Mouse (Mus musculus) brain, adult 2 months (tissue): ENCODE data around the gene Stim2.

Experiments used
- DNase-seq: peaks from one replicate; pipeline ENCODE4 v3.0.0; 2011; ENCODE audit warnings: low read depth, low spot score

Gene Stim2

GRCm38 (mm10) chr5:53998146-53998742, at the start of gene Stim2:
Gene Stim2 (plus strand): TSS chr5:53998499.
- DNase-seq: peak; percentile 97

DNA sequence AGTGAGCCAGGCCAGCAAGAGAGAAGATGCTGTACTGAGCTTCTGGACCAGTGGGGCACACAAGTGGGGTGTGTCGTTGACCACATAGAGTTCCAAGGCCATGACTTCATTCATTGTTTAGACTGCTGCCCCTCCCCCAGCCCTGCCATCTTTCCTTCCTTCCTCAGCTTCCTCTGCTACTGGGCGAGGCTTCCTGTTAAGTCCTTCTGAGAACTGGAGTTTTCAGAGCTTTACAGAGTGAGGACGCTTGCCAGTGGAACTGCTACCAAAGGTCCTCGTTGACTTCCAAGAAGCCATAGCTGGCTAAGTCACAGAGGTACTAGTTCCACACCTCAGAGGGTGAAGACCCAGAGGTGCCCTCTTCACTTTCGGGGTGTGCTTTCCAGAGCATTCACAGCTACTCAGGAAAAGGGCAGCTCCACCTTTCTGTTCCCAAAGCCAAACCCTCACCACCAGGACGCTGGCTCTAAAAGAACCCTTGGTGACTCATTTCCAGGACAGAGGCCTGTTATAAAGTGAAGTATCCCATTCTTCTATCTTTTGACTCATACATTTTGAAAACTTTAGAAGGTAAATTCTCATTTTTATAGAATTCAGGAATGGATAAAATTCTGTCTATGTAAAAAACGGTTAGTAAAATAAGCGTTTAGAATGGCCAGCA, 49.6 kb upstream of the Stim2 start:
- no peak for DNase-seq

DNA sequence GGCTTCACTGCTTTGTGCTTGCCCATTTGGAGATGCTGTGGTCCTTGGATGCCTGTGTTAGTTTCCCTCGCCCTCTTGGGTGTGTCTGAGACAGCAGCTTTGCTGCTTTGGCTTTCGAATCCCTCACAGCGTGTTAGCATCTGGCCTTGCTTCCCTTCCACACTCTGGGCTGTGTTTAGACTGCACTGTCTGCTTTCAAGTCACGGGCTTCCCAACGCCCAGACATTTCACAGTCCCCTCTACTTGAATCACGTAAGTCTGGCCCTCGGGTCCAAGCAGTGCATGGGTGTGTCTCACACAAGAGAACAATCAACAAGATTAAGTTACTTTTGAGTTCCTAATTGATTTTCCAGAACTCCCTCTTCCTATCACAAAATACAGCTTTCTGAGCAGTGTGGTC, 48.1 kb upstream of the Stim2 start:
- no peak for DNase-seq

GRCm38 (mm10) chr5:53953216-53953615, 45.1 kb upstream of the Stim2 start:
- DNase-seq: no peak

GRCm38 (mm10) chr5:53953797-53954196, 44.5 kb upstream of the Stim2 start:
- DNase-seq: no peak

- DNase-seq: no peak
These were observed 42.3 kb upstream of the Stim2 start for GRCm38 (mm10) chr5:53955966-53956365.

DNA sequence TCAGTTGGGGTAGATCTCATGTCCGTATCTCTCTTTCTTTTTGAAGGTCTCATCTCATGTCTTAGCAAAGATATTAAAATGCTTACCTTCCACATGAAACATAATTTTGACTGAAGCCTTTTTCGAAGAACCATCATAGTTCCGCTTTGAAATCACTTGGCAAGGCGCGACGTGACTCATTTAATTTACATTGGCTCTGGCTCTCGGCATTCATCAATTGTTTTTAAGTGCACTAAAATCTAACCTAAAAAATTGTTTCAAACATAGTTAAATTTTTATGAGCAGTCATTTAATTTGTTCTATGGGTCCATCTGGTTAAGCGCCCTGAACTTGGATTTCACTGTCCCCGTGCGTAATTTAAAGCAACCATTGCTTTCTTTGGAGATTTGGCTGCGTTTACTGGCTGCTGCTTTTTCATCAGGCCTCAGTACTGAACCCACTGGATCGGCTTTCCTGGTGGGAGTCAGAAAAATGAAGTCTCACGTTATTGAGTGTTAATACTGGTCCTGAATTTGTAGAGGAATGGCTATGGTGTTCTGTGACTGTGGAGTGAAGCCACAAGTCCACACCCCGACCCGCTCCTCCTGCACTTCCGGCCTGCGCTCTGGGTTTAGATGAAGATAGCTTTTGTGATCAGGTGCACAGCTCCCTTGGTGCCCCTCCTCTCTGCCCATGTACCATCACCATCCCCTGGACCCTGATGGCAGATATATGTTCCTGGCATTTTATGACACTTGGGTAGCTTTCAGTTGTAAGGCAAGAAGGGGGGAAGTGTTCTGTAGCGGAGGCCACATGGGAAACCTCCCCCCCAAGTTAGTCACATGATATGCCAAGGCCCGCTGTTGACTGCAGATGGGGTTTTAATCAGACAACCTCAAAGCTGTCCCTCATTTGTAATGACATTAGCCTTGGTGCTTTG, 41.6 kb upstream of the Stim2 start:
- DNase-seq: no peak

- no peak for DNase-seq
These were observed 41.0 kb upstream of the Stim2 start for GRCm38 (mm10) chr5:53957348-53957747.

GRCm38 (mm10) chr5:53961229-53961628, 37.1 kb upstream of the Stim2 start:
- DNase-seq: no peak

- DNase-seq: no peak
These were observed 36.3 kb upstream of the Stim2 start for GRCm38 (mm10) chr5:53961830-53962515.

DNA sequence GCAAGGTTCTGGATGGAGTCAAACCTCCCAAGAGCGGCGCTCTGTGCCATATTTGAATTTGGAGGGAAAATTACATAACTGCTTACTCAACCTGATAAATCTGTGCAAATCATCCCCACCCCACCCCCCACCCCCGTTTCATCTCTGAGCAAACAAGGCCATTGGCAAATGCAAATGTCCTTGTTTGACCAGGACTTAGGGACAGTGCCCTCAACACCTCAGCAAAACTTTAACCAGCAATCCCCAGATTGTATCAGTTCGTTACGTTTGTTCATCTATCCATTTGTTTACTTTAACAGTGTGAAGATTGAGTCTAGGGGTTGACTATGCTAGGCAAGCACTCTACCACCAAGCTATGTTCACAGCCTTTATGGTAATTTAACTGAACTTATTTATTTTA, 32.6 kb upstream of the Stim2 start:
- DNase-seq: no peak

DNA sequence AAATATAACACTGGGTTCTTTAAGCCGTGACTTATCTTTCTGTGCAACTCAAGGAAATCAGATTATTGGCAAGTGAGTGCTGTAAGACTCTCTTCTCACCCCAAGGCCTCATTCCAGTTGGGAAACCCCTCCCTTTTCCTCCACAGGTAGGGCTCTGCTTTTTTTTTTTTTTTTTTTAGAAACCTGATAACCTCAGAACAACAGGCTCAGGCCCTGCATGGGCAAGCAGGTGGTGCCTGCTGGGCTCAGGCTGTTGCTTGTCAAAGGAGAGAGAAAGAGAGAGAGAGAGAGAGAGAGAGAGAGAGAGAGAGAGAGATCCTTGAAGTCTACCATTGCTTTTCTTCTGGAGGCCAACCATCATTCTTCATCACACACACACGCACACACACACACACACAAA, 30.7 kb upstream of the Stim2 start:
- no peak for DNase-seq

- peak; percentile 31 for DNase-seq
These were observed 28.1 kb upstream of the Stim2 start for GRCm38 (mm10) chr5:53970178-53970577.

DNA sequence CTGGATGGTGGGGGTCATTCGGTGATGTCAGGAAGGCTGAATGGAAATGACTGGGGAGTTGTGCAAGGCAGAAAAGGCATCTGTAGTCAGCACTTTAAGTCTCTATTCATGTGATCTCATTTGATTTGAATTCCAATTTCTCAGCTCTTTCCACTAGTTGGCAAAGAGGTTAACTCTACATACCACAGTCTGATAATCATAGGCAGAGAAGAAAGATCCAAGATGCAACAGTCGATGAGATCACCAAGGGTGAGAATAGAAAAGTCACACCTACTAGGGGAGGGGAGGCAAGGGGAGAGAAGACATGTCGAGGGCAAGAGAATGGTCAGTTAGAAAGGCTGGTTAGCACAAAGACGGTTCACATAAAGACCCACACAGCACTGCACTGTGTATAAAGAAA, 27.1 kb upstream of the Stim2 start:
- no peak for DNase-seq

DNA sequence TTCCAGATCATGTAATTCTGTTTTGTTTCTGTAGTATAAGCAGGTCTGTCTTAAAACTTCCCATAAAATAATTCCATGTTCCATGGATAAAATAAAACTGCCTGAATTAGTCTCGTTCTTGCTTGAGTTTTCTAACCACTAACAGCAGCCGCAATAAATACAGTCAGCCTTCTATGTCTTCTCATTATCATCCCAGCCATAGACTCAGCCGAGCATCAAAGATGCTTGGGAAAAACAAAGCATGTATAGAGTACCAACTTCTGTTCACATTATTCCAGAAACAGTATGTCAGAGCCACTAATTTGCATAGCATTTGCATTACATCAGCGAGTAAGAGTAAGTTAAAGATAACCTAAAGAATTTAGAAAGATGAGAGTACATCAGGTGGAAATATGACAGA, 25.4 kb upstream of the Stim2 start:
- no peak for DNase-seq

- DNase-seq: no peak
These were observed 21.8 kb upstream of the Stim2 start for GRCm38 (mm10) chr5:53976497-53976896.

DNA sequence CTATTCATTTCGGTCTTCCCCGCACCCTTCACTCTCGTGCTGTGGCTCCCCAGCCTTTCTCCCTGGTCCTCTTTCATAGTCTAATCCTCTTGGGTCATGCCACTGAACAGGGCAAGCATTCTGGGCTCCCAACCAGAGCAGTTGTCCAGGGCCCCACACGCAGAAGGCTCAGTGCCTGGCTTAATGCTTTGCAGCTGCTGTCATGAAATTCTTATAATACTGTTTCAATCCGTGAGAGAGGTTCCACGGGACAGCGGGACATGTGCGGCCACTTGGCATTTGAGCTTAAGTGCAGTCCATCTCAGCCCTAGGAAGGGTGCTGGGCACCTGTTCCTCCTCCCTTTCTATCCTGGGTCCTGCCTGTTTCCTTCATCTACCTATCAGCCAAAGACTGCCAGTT, 21.2 kb upstream of the Stim2 start:
- no peak for DNase-seq

DNA sequence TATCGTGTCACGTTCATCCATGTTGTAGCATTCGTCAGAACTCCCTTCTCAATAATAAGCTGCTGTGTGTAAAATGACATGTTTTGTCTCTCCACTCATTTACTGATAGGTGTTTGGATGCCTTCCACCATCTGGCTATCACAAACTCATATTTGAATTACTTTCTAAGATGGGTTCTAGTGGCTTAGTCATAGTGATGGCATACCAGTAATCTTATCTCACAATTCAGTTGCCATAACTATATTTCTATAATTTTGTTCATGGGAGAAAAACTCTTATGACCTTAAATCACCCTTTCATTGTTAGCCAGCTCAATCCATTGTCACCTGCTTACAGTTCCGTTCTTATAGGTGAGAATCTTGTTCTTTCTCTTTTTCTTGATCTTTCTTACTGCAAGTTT, 14.9 kb upstream of the Stim2 start:
- DNase-seq: no peak

DNA sequence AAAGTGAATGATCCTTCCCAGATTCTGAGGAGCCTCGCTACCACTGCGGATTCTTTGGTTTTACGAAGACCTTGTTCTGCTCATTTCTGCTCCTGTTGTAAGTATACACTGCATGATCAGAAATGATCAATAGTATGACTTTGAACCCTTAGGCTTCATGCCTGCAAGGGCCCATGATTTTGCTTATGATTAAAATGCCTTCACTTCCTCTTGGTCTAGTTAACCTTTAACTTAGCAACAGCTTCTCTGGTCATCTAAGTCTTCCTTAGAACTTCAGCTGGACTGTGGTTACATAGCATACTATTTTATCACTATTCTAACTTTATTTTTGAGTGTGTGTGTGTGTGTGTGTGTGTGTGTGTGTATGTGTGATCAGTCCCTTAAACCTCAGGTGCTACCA, 12.7 kb upstream of the Stim2 start:
- no peak for DNase-seq

DNA sequence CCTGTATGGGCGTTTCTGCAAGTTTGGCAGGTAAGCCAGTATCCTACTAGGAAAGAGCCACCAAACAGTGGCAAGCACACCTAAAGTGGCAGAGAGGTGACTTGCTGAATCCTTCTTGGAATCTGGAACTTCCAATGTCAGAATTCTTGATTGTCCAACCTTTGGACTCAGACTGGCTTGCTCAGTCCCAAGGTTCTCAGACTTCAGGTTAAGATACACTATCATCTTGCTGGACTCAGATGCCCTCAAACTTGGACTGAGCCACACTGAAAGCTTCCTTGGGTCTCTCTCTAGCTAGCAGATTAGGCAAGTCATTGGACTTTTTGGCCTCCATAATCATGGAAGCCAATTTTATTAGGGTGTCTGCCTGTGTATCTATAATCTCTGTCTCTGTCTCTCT, 10.8 kb upstream of the Stim2 start:
- no peak for DNase-seq

DNA sequence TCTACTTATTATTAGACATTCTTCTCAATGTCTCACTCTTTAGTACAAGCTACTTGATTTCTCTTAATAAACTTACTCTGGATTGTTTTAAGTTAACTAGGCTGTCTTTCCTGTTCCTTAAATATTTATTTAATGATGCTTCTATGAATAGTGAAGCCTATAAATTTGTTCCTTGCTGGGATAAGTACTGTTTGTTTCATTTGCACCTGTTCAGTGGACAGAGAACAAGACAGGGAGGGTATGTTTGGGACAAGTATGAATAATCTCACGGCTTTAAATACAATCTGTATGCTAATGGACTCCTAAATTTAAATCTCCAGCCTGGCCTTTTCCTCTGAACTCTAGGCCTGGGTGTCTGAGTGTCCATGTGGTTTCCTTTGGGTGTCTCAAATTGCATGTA, 10.2 kb upstream of the Stim2 start:
- DNase-seq: no peak

DNA sequence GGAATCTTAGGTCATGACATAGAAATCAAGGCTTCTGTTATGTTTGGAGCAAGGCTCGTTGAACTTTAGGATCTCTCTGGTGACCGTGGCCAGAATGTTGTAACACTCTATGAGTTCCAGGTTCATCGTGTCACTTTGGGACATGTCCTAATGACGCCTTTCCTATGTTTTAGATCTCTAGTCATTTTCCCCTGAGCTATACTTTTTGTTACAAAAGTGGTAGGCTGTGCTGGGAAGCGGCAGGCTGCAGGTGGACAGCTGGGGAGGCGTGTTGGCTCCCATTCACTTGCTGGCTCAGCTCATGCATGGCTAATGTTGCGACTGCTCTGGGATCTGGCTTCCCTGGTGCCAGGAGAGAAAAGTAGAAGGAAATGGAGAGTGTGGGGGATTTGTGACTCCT, 5.7 kb upstream of the Stim2 start:
- peak; percentile 91 for DNase-seq
